Mouse (Mus musculus) midbrain, embryonic 14.5 days (tissue): ENCODE measurements around the gene Olfr1121. TPM values are rescaled to one million over a fixed set of nuclear protein-coding genes. Genes with fewer than 3 reads are reported as not detected.

Experiments used
- polyA plus RNA-seq: library from polyadenylated mRNA; unstranded; fragments of >200 nt; fragmentation: Nextera tagmentation; extraction: Ambion mirVana; gene quantifications from 2 replicates; pipeline ENCODE4 v1.2.1, GENCODE M21; 2014

Gene Olfr1121
- polyA plus RNA-seq, 1 experiment from 2014 or later = not detected

Other genes starting within 250 kb of the Olfr1121 start
- gene Olfr1110, start 229.6 kb upstream of the Olfr1121 start, polyA plus RNA-seq = not detected in 2 replicates
- not detected in 2 replicates for gene Olfr1111, start 217.3 kb upstream of the Olfr1121 start, polyA plus RNA-seq
- not detected in 2 replicates for gene Olfr1112, start 182.1 kb upstream of the Olfr1121 start, polyA plus RNA-seq
- gene Olfr1113, start 160.9 kb upstream of the Olfr1121 start, polyA plus RNA-seq = not detected in 2 replicates
- gene Olfr1115, start 121.9 kb upstream of the Olfr1121 start, polyA plus RNA-seq = not detected in 2 replicates
- gene Olfr1116, start 102.4 kb upstream of the Olfr1121 start, polyA plus RNA-seq = not detected in 2 replicates
- not detected in 2 replicates for gene Olfr1118, start 62.3 kb upstream of the Olfr1121 start, polyA plus RNA-seq
- gene Olfr1120, start 15.1 kb upstream of the Olfr1121 start, polyA plus RNA-seq = not detected in 2 replicates
- gene Olfr1122, start 16.0 kb downstream of the Olfr1121 start, polyA plus RNA-seq = not detected in 2 replicates
- not detected in 2 replicates for gene Olfr1123, start 46.7 kb downstream of the Olfr1121 start, polyA plus RNA-seq
- not detected in 2 replicates for gene Olfr1124, start 60.4 kb downstream of the Olfr1121 start, polyA plus RNA-seq
- not detected in 2 replicates for gene Olfr1126, start 84.1 kb downstream of the Olfr1121 start, polyA plus RNA-seq
- gene Pramel7, start 127.2 kb downstream of the Olfr1121 start, polyA plus RNA-seq = not detected in 2 replicates
- gene Pramel6, start 136.7 kb downstream of the Olfr1121 start, polyA plus RNA-seq = not detected in 2 replicates
- gene Olfr153, start 161.9 kb downstream of the Olfr1121 start, polyA plus RNA-seq = not detected in 2 replicates
- gene Olfr1128, start 175.6 kb downstream of the Olfr1121 start, polyA plus RNA-seq = not detected in 2 replicates
- not detected in 2 replicates for gene Olfr1129, start 204.0 kb downstream of the Olfr1121 start, polyA plus RNA-seq
- gene Olfr1130, start 236.3 kb downstream of the Olfr1121 start, polyA plus RNA-seq = not detected in 2 replicates